Comparison of ENCODE assay signal across 8 mouse cellular contexts in the genomic region with DNA sequence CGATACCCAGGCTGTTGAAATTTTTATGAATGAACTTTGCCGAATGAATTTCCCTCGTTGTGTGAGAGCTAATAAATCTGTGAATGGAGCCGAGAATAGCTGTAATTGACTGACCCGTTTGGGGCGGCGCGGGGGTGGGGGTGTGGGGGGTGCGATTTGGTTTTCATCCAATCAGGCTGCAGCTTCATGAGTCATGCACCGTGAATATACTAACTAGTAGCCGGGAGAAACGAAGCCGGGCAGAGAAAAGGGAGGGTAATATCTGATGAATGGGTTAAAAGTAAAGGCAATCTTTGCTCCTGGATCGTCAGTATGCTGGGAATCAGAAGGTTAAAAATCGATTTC. TPM values are rescaled to one million over a fixed set of nuclear protein-coding genes. Genes with fewer than 3 reads are reported as not detected.
DNase-seq lines count a peak whose midpoint lies in the region; ATAC-seq and TF ChIP-seq lines count a peak whose summit lies in the region.

A gene (minus strand): TSS at position 63 of the 345 bp plus-strand sequence.

- H3K79me2 ChIP-seq in MEL (ENCODE audit: control insufficient read depth, insufficient read depth, low read length, poor library complexity), result no peaks in the 10 kb centered on the region

- peak; percentile 54 for DNase-seq in kidney, postnatal 0 days (ENCODE audit: low spot score)
- DNase-seq in kidney, adult 9 months, result no peak
- DNase-seq in MEL (ENCODE audit: low read depth, low spot score), result peak; percentile 43
- DNase-seq in hindbrain, embryonic 10.5 days (ENCODE audit: low spot score), result peak; percentile 76
- DNase-seq in liver, embryonic 14.5 days (ENCODE audit: low read depth in 3 of 3, low spot score in 3 of 3), result no peak
- no peak for DNase-seq in ovary, adult 18-20 months (ENCODE audit: low spot score)
- no peak for DNase-seq in layer of hippocampus, adult 8-10 months (ENCODE audit: low spot score in 2 of 2)

- peaks cover 15% of the 10 kb centered on the region for H3K4me1 ChIP-seq in kidney, postnatal 0 days (replicated peaks; ENCODE audit: insufficient read depth, low read length)
- H3K4me1 ChIP-seq in MEL (ENCODE audit: control insufficient read depth in 1 of 2, insufficient read depth in 2 of 2, low read length in 2 of 2), result no peaks in the 10 kb centered on the region
- 0 out of 2 replicates have a peak, but pooled peaks cover 1% of the 10 kb centered on the region for H3K4me1 ChIP-seq in cortical plate, adult 2 months (ENCODE audit: control insufficient read depth, insufficient read depth, low read length)
- H3K4me1 ChIP-seq in hindbrain, embryonic 10.5 days (replicated peaks), result peaks cover 25% of the 10 kb centered on the region
- H3K4me1 ChIP-seq in liver, embryonic 14.5 days (replicated peaks; ENCODE audit: control insufficient read depth in 2 of 2, insufficient read depth in 2 of 2, low read length in 1 of 2), result no peaks in the 10 kb centered on the region

- WGBS in kidney, postnatal 0 days, result 0% methylated on average over 15 of the region's 15 CpGs
- WGBS in hindbrain, embryonic 10.5 days, result under 1% methylated on average over 15 of the region's 15 CpGs
- under 1% methylated on average over 15 of the region's 15 CpGs for WGBS in liver, embryonic 14.5 days (ENCODE audit: insufficient replicate concordance)

- peak within 1 kb of the TSS; percentile 18; the same call in 1 of the 2 replicates for H3K9ac ChIP-seq in kidney, postnatal 0 days (ENCODE audit: low read depth, low read length)
- H3K9ac ChIP-seq in MEL (ENCODE audit: control insufficient read depth, low read depth, low read length, poor library complexity, severe bottlenecking), result no peak within 1 kb of the TSS
- no peak within 1 kb of the TSS for H3K9ac ChIP-seq in liver, embryonic 14.5 days (replicated peaks)

- H3K36me3 ChIP-seq in kidney, postnatal 0 days (ENCODE audit: insufficient read depth, low read length), result no peaks in the 10 kb centered on the region
- H3K36me3 ChIP-seq in MEL (ENCODE audit: control insufficient read depth in 1 of 2, insufficient read depth in 2 of 2, low read length in 2 of 2), result no peaks in the 10 kb centered on the region
- no peaks in the 10 kb centered on the region for H3K36me3 ChIP-seq in hindbrain, embryonic 10.5 days
- H3K36me3 ChIP-seq in liver, embryonic 14.5 days (replicated peaks; ENCODE audit: control insufficient read depth, insufficient read depth, low read depth), result no peaks in the 10 kb centered on the region

- H3K27ac ChIP-seq in kidney, postnatal 0 days, result no peak within 1 kb of the TSS
- H3K27ac ChIP-seq in MEL (ENCODE audit: control insufficient read depth, low read depth, low read length), result no peak within 1 kb of the TSS
- no peak within 1 kb of the TSS for H3K27ac ChIP-seq in cortical plate, adult 2 months (ENCODE audit: insufficient read depth, low read length)
- H3K27ac ChIP-seq in hindbrain, embryonic 10.5 days, result peak within 1 kb of the TSS; percentile 84
- no peak within 1 kb of the TSS for H3K27ac ChIP-seq in liver, embryonic 14.5 days

- peak within 1 kb of the TSS; percentile 91 for H3K4me2 ChIP-seq in kidney, postnatal 0 days (ENCODE audit: low read length)
- peak within 1 kb of the TSS; percentile 57 for H3K4me2 ChIP-seq in liver, embryonic 14.5 days (ENCODE audit: low read depth)

- no peak for TF ChIP-seq EP300 in MEL (IDR thresholded peaks at IDR 0.05; ENCODE audit: low read depth in 1 of 2, low read length in 2 of 2)
- no peak for TF ChIP-seq EP300 in liver, embryonic 14.5 days (IDR thresholded peaks at IDR 0.05; ENCODE audit: low read depth)

- no peak for TF ChIP-seq POLR2A in MEL (IDR thresholded peaks at IDR 0.05; ENCODE audit: control insufficient read depth in 1 of 2, insufficient read depth in 1 of 2, low read depth in 1 of 2, low read length in 2 of 2, poor library complexity in 1 of 2)
- no peak for TF ChIP-seq POLR2A in cortical plate, adult 2 months (IDR thresholded peaks at IDR 0.05; ENCODE audit: extremely low read depth, insufficient read depth, low read length)

- peaks cover 5% of the 10 kb centered on the region; the same call in 1 of the 2 replicates for H3K27me3 ChIP-seq in kidney, postnatal 0 days (ENCODE audit: insufficient read depth, low read length)
- H3K27me3 ChIP-seq in MEL (ENCODE audit: control insufficient read depth in 1 of 2, insufficient read depth in 2 of 2, low read length in 2 of 2), result peaks cover 3 to 8% of the 10 kb centered on the region in 2 experiments; a peak in 3 of 4 replicates
- peaks cover 74% of the 10 kb centered on the region for H3K27me3 ChIP-seq in hindbrain, embryonic 10.5 days (ENCODE audit: insufficient read depth, poor library complexity, severe bottlenecking)
- peaks cover 52% of the 10 kb centered on the region for H3K27me3 ChIP-seq in liver, embryonic 14.5 days (ENCODE audit: control insufficient read depth, insufficient read depth, low read length)

- no peak for TF ChIP-seq CTCF in kidney, postnatal 0 days (IDR thresholded peaks at IDR 0.05; ENCODE audit: low read depth)
- no peak for TF ChIP-seq CTCF in MEL (IDR thresholded peaks at IDR 0.05 in 2 of 3, conservative IDR thresholded peaks at IDR 0.05 in 1 of 3; ENCODE audit: control insufficient read depth in 1 of 3, insufficient read depth in 1 of 3, low read depth in 2 of 3, low read length in 3 of 3, poor library complexity in 1 of 3, severe bottlenecking in 1 of 3)
- no peak for TF ChIP-seq CTCF in cortical plate, adult 2 months (IDR thresholded peaks at IDR 0.05; ENCODE audit: extremely low read depth, insufficient read depth, low read length)
- TF ChIP-seq CTCF in liver, embryonic 14.5 days (IDR thresholded peaks at IDR 0.05; ENCODE audit: low read depth), result no peak

- TF ChIP-seq RAD21 in MEL (IDR thresholded peaks at IDR 0.05; ENCODE audit: low read depth, low read length), result no peak

- ATAC-seq in kidney, postnatal 0 days (replicated peaks; ENCODE audit: low FRiP score, low read depth), result peak; percentile 34
- no peak for ATAC-seq in liver, embryonic 14.5 days (ENCODE audit: insufficient read depth)

- H3K9me3 ChIP-seq in kidney, postnatal 0 days (replicated peaks; ENCODE audit: low read length), result no peaks in the 10 kb centered on the region
- no peaks in the 10 kb centered on the region for H3K9me3 ChIP-seq in MEL (replicated peaks; ENCODE audit: insufficient read depth, low read length)
- H3K9me3 ChIP-seq in hindbrain, embryonic 10.5 days, result no peaks in the 10 kb centered on the region
- H3K9me3 ChIP-seq in liver, embryonic 14.5 days (ENCODE audit: control insufficient read depth, low read length), result no peaks in the 10 kb centered on the region

- peak within 1 kb of the TSS; percentile 35 for H3K4me3 ChIP-seq in kidney, postnatal 0 days (replicated peaks; ENCODE audit: low read depth, low read length)
- H3K4me3 ChIP-seq in MEL (ENCODE audit: control insufficient read depth in 1 of 2, insufficient read depth in 1 of 2, low read depth in 2 of 2, low read length in 2 of 2), result peak within 1 kb of the TSS in 1 of 2 experiments; percentile 14; a peak in 1 of 4 replicates
- H3K4me3 ChIP-seq in cortical plate, adult 2 months (ENCODE audit: insufficient read depth, low read length), result peak within 1 kb of the TSS; percentile 31
- peak within 1 kb of the TSS; percentile 74 for H3K4me3 ChIP-seq in hindbrain, embryonic 10.5 days
- peak within 1 kb of the TSS in 1 of 2 experiments; percentile 42; a peak in 2 of 4 replicates for H3K4me3 ChIP-seq in liver, embryonic 14.5 days (ENCODE audit: insufficient read depth in 1 of 2, low read depth in 2 of 2, low read length in 2 of 2)

TF ChIP-seq in MEL, 35 proteins besides CTCF, POLR2A, EP300 and RAD21:
- TF ChIP-seq MEF2A (IDR thresholded peaks at IDR 0.05; ENCODE audit: extremely low read depth, insufficient replicate concordance, low read depth, low read length, poor library complexity, severe bottlenecking) (no peak), SIN3A (IDR thresholded peaks at IDR 0.05; ENCODE audit: low read length) (no peak), ETS1 (IDR thresholded peaks at IDR 0.05; ENCODE audit: low read depth, low read length) (no peak), MXI1 (IDR thresholded peaks at IDR 0.05; ENCODE audit: low read depth, low read length) (no peak), MAFK (IDR thresholded peaks at IDR 0.05; ENCODE audit: borderline replicate concordance, low read depth, low read length) (no peak), BHLHE40 (IDR thresholded peaks at IDR 0.05; ENCODE audit: borderline replicate concordance, low read depth, low read length) (no peak), USF1 (IDR thresholded peaks at IDR 0.05; ENCODE audit: low read depth, low read length) (no peak), CHD1 (IDR thresholded peaks at IDR 0.05; ENCODE audit: low read depth, low read length) (no peak), TAL1 (IDR thresholded peaks at IDR 0.05; ENCODE audit: low read length) (no peak), ZC3H11A (IDR thresholded peaks at IDR 0.05; ENCODE audit: low read depth, low read length) (no peak), NELFE (IDR thresholded peaks at IDR 0.05; ENCODE audit: low read depth, low read length) (no peak), RCOR1 (IDR thresholded peaks at IDR 0.05; ENCODE audit: low read depth, low read length) (no peak), UBTF (IDR thresholded peaks at IDR 0.05; ENCODE audit: borderline replicate concordance, insufficient read depth, low read depth, low read length) (no peak), POLR2AphosphoS5 (IDR thresholded peaks at IDR 0.05; ENCODE audit: borderline replicate concordance, low read depth, low read length) (no peak), GABPA (IDR thresholded peaks at IDR 0.05; ENCODE audit: low read depth, low read length) (no peak), HCFC1 (IDR thresholded peaks at IDR 0.05; ENCODE audit: low read depth, low read length) (no peak)
TF ChIP-seq in MEL: peak in this region for 0.

RNA-seq across cellular contexts. Expression of the gene that starts here (rescaled TPM):
- polyA plus RNA-seq in kidney, postnatal 0 days (2015; fragmentation: Nextera tagmentation; extraction: Ambion mirVana), result 0.23 and 0.37 TPM in 2 replicates
- total RNA-seq in MEL (2012; rRNA removed), result 1.1 and 1.3 TPM in 2 replicates
- under 1 TPM in 1 of 2 experiments, not detected in 1; 0.38 TPM for polyA plus RNA-seq in MEL (2012; ENCODE audit: insufficient read depth in 1 of 2, insufficient read length in 2 of 2, low read depth in 1 of 2, low replicate concordance in 2 of 2, missing spikeins in 1 of 2)
- 3.5 and 3.7 TPM in 2 replicates for polyA plus RNA-seq in cortical plate, adult 2 months (2012; rRNA removed)
- 1.2 and 2.0 TPM in 2 replicates for polyA plus RNA-seq in hindbrain, embryonic 10.5 days (2016; fragmentation: Nextera tagmentation; extraction: Ambion mirVana)
- 0.52 and 0.60 TPM in 2 replicates for polyA plus RNA-seq in liver, embryonic 14.5 days (2012; rRNA removed)
- 0.50 and 0.58 TPM in 2 replicates for polyA plus RNA-seq in liver, embryonic 14.5 days (2014; fragmentation: Nextera tagmentation; extraction: Ambion mirVana)
- 1 to 10 TPM; 4.9 to 6.3 (median 5.3) TPM for total RNA-seq in layer of hippocampus, adult 8-10 months (2022)

Comparison
In these comparisons a context has a peak if more than half of its experiments do, and no peak if none do; other contexts are left out.
1. Peak in DNase-seq, ATAC-seq, H3K4me3 ChIP-seq, H3K9ac ChIP-seq and H3K4me2 ChIP-seq in kidney, postnatal 0 days; RNA of the gene not detected or under 1 TPM.
2. DNase-seq: peak in MEL (single experiment) and hindbrain, embryonic 10.5 days (single experiment); none in kidney, adult 9 months (single experiment), liver, embryonic 14.5 days (0 of 3), ovary, adult 18-20 months (single experiment) and layer of hippocampus, adult 8-10 months (0 of 2).